ENCODE assay signal across 8 mouse cellular contexts in genomic region chr6:48675931-48676859, GRCm38 (mm10). TPM values are rescaled to one million over a fixed set of nuclear protein-coding genes. Genes with fewer than 3 reads are reported as not detected.
A peak's percentile ranks its signal among the peaks of the same experiment; 100 is the strongest.
DNase-seq lines count a peak whose midpoint lies in the region; ATAC-seq and TF ChIP-seq lines count a peak whose summit lies in the region.

Gimap9 (plus strand) TSS chr6:48676129.

- WGBS in limb, embryonic 12.5 days = 31% methylated on average over 12 of the region's 13 CpGs
- 20% methylated on average over 13 of the region's 13 CpGs for WGBS in midbrain, embryonic 13.5 days
- WGBS in thymus, adult 2 months = under 1% methylated on average over 13 of the region's 13 CpGs

- H3K27ac ChIP-seq in limb, embryonic 12.5 days = no peak within 1 kb of the TSS
- H3K27ac ChIP-seq in midbrain, embryonic 13.5 days = no peak within 1 kb of the TSS
- H3K27ac ChIP-seq in thymus, adult 2 months (ENCODE audit: control insufficient read depth, insufficient read depth, low read length) = peak within 1 kb of the TSS; percentile 97

- peak within 1 kb of the TSS; percentile 19 for H3K4me3 ChIP-seq in limb, embryonic 12.5 days (replicated peaks)
- H3K4me3 ChIP-seq in midbrain, embryonic 13.5 days (replicated peaks) = no peak within 1 kb of the TSS
- peak within 1 kb of the TSS; percentile 71 for H3K4me3 ChIP-seq in thymus, adult 2 months (ENCODE audit: control insufficient read depth, insufficient read depth, low read length)

- no peak for TF ChIP-seq CTCF in thymus, adult 2 months (IDR thresholded peaks at IDR 0.05; ENCODE audit: borderline replicate concordance, control insufficient read depth, extremely low read depth, insufficient read depth, low read length, poor library complexity)

- peak; percentile 53 to 67; a peak in 2 of 4 replicates for ATAC-seq in hematopoietic stem cell, adult 5-6 weeks (replicated peaks in 1 of 2; ENCODE audit: insufficient read depth in 1 of 2, low FRiP score in 2 of 2, low TSS enrichment in 1 of 2, low read depth in 1 of 2, poor library complexity in 2 of 2, severe bottlenecking in 2 of 2)
- ATAC-seq in limb, embryonic 12.5 days (ENCODE audit: insufficient number of reproducible peaks, insufficient read depth, low FRiP score, low TSS enrichment, low read depth) = no peak
- no peak for ATAC-seq in midbrain, embryonic 13.5 days

- TF ChIP-seq POLR2A in thymus, adult 2 months (IDR thresholded peaks at IDR 0.05; ENCODE audit: control insufficient read depth, extremely low read depth, insufficient read depth, low read length, poor library complexity) = peak; percentile 45; the same call in 1 of the 2 replicates

- H3K4me2 ChIP-seq in limb, embryonic 12.5 days = peak within 1 kb of the TSS; percentile 42
- peak within 1 kb of the TSS; percentile 23; the same call in 1 of the 2 replicates for H3K4me2 ChIP-seq in midbrain, embryonic 13.5 days (replicated peaks)

- no peaks in the 10 kb centered on the region for H3K36me3 ChIP-seq in limb, embryonic 12.5 days
- H3K36me3 ChIP-seq in midbrain, embryonic 13.5 days = no peaks in the 10 kb centered on the region
- peaks cover 9% of the 10 kb centered on the region for H3K36me3 ChIP-seq in thymus, adult 2 months (ENCODE audit: control insufficient read depth, insufficient read depth, low read length)

- no peaks in the 10 kb centered on the region; the same call in 1 of the 2 replicates for H3K4me1 ChIP-seq in limb, embryonic 12.5 days (replicated peaks)
- H3K4me1 ChIP-seq in midbrain, embryonic 13.5 days (replicated peaks) = peaks cover 9% of the 10 kb centered on the region; the same call in 1 of the 2 replicates
- H3K4me1 ChIP-seq in thymus, adult 2 months (replicated peaks; ENCODE audit: control insufficient read depth, insufficient read depth, low read length) = peaks cover 35% of the 10 kb centered on the region

- H3K27me3 ChIP-seq in limb, embryonic 12.5 days = no peaks in the 10 kb centered on the region
- H3K27me3 ChIP-seq in midbrain, embryonic 13.5 days = no peaks in the 10 kb centered on the region
- no peaks in the 10 kb centered on the region for H3K27me3 ChIP-seq in thymus, adult 2 months (ENCODE audit: control insufficient read depth, insufficient read depth, low read length)

- no peak within 1 kb of the TSS for H3K9ac ChIP-seq in limb, embryonic 12.5 days (replicated peaks)
- no peak within 1 kb of the TSS for H3K9ac ChIP-seq in midbrain, embryonic 13.5 days (replicated peaks)

- H3K9me3 ChIP-seq in limb, embryonic 12.5 days = no peaks in the 10 kb centered on the region
- no peaks in the 10 kb centered on the region for H3K9me3 ChIP-seq in midbrain, embryonic 13.5 days

- DNase-seq in adrenal gland, adult 2 months = peak; percentile 49
- no peak for DNase-seq in adrenal gland, postnatal 4 days (ENCODE audit: low spot score in 2 of 2)
- peak; percentile 25 for DNase-seq in embryo, embryonic 11 days
- peak; percentile 90 for DNase-seq in thymus, adult 2 months
- DNase-seq in layer of hippocampus, postnatal 36 days = no peak

RNA-seq across cellular contexts. Expression of gene Gimap9, which starts in this region (rescaled TPM):
- total RNA-seq in adrenal gland, adult 2 months (2021) = 1 to 10 TPM; 3.6 to 5.9 TPM
- polyA plus RNA-seq in adrenal gland, adult 2 months (2012; rRNA removed) = 0.34 and 0.49 TPM in 2 replicates
- total RNA-seq in adrenal gland, postnatal 4 days (2021) = 1 to 10 TPM; 7.2 to 9.3 TPM
- total RNA-seq in hematopoietic stem cell, adult 5-6 weeks (2017) = 83.6 and 95.8 TPM in 2 replicates
- 5.8 and 5.9 TPM in 2 replicates for polyA plus RNA-seq in limb, embryonic 12.5 days (2016; fragmentation: Nextera tagmentation; extraction: Ambion mirVana)
- polyA plus RNA-seq in midbrain, embryonic 13.5 days (2015; fragmentation: Nextera tagmentation; extraction: Ambion mirVana) = 1.0 and 2.2 TPM in 2 replicates
- polyA plus RNA-seq in thymus, adult 2 months (2012; rRNA removed) = 42.5 and 49.6 TPM in 2 replicates
- under 1 TPM; 0.28 to 0.57 TPM for total RNA-seq in layer of hippocampus, postnatal 36 days (2021)

Comparison
In these comparisons a context has a peak if more than half of its experiments do, and no peak if none do; other contexts are left out.
1. DNase-seq: peak in adrenal gland, adult 2 months (single experiment), embryo, embryonic 11 days (single experiment) and thymus, adult 2 months (single experiment); none in adrenal gland, postnatal 4 days (0 of 2) and layer of hippocampus, postnatal 36 days (0 of 2).
2. ATAC-seq: peak in hematopoietic stem cell, adult 5-6 weeks (2 of 2); none in limb, embryonic 12.5 days (single experiment) and midbrain, embryonic 13.5 days (single experiment).